Mouse (Mus musculus) heart, adult 2 months (tissue): ENCODE results near the gene Olfr1416.

Source experiments
- CTCF ChIP-seq: fragments of 200-600 bp; IDR thresholded peaks from 2 replicates; pipeline ENCODE4 v1.8.1; 2022; ENCODE audit warnings: antibody characterized with exemption, mild to moderate bottlenecking, moderate library complexity
- EP300 ChIP-seq: fragments of 200-500 bp; IDR thresholded peaks from 2 replicates; pipeline ENCODE4 v1.6.1; 2011; ENCODE audit warnings: low read depth, low read length, control low read depth; ENCODE audit not compliant: insufficient read depth
- POLR2A ChIP-seq: fragments of 200-500 bp; IDR thresholded peaks from 2 replicates; pipeline ENCODE4 v1.6.1; 2011; ENCODE audit warnings: mild to moderate bottlenecking, low read depth, low read length, control low read depth; ENCODE audit not compliant: insufficient read depth

DNA sequence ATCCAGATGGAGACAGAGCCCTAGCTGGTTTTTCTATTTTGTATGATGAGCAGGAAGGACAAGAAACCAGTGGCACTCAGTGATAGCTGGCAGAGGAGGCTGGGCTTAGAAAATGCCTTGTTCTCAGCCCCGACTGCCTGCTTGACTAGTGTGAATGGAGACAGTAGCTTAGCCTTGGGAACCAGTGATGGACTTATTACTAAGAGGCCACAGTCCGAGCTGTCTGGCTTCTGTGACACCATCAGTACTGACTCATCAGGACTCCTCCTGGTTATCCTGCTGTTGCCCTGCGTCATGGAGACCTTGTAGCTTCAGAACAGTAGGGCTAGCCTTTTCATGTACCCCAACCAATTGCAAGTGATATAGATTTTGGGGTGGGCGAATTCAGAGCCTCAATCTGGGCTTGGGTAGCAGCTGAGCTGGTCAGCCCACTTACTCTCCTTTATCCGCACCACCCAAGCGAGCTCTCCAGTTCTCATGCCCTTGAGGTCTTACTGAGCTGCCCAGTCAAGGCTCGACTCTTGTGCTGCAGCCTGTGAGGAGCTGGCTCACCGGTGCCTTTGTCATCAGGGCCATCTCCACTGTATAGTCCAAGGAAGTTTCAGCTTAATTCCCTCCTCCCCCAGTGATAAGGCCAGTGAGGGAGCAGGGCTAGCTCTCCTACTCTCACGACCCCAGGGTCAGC lies 44.7 kb downstream of the Olfr1416 start:
- no peak for TF ChIP-seq POLR2A
- no peak for TF ChIP-seq EP300
- TF ChIP-seq CTCF, result no peak
